ENCODE assay signal across 10 mouse cellular contexts in the genomic region with DNA sequence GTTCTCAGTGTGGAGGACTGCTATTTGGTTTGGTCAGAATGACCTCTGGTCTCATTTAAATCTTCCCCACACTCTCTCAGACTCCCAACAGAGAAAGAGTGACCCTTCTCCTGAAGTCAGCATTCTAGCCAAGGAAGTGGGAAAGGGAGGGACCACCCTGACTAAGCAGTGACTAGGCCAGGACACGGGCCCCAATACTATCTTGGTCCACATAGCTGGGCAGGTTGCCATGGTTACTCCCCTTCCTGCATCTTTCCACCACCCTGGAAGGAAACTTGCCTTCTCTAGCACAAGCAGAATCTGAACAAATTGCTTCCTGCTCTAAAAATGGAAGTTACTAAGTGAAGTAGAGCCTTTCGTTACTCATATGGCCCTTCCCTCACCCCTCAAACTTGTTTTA. TPM values are rescaled to one million over a fixed set of nuclear protein-coding genes. Genes with fewer than 3 reads are reported as not detected.
DNase-seq lines count a peak whose midpoint lies in the region; ATAC-seq and TF ChIP-seq lines count a peak whose summit lies in the region.
"Had no signal": no experiment of that assay in that cellular context is flagged by ENCODE, and none has a peak within 500 bp of the region (broad histone marks: within the 10 kb centered on the region; RNA-seq: fewer than 3 reads in every experiment).

No protein-coding gene starts in this region.

- TF ChIP-seq CTCF in lung, adult 2 months (IDR thresholded peaks at IDR 0.05; ENCODE audit: insufficient read depth, low read length), result no peak
- no peak for TF ChIP-seq CTCF in brain, embryonic 14.5 days (IDR thresholded peaks at IDR 0.05; ENCODE audit: borderline replicate concordance, extremely low read depth, insufficient read depth, insufficient read length)

- intact Hi-C loops in heart, postnatal 25 days (cut with DNase I), result no loop called here

- no peak overlapping the region for H3K9ac ChIP-seq in hindbrain, embryonic 12.5 days
- H3K9ac ChIP-seq: lung, embryonic 15.5 days had no signal

- peak; percentile 61 to 62 for DNase-seq in lung, adult 18-20 months
- no peak for DNase-seq in lung, adult 2 months
- peak; percentile 20 for DNase-seq in brain, embryonic 14.5 days (ENCODE audit: low read depth)
- DNase-seq in heart, postnatal 25 days (ENCODE audit: low spot score), result peak; percentile 64
- DNase-seq in lung, postnatal 36 days, result peak; percentile 78
- no peak for DNase-seq in thymus, adult 18-20 months
- DNase-seq in B cell, adult 2 months, result no peak

- no peak for TF ChIP-seq POLR2A in lung, adult 2 months (IDR thresholded peaks at IDR 0.05; ENCODE audit: borderline replicate concordance, extremely low read depth, low read depth, low read length)
- TF ChIP-seq POLR2A in brain, embryonic 14.5 days (IDR thresholded peaks at IDR 0.05; ENCODE audit: borderline replicate concordance, extremely low read depth, insufficient read depth, insufficient read length, poor library complexity, severe bottlenecking), result no peak

- no peak overlapping the region for H3K4me2 ChIP-seq in hindbrain, embryonic 12.5 days (replicated peaks)
- H3K4me2 ChIP-seq: lung, embryonic 15.5 days had no signal

- H3K27me3 ChIP-seq in hindbrain, embryonic 12.5 days, result peaks cover 8% of the 10 kb centered on the region; the same call in 1 of the 2 replicates
- H3K27me3 ChIP-seq: lung, embryonic 15.5 days had no signal

- no peaks in the 10 kb centered on the region for H3K36me3 ChIP-seq in hindbrain, embryonic 12.5 days
- H3K36me3 ChIP-seq: lung, embryonic 15.5 days had no signal

- H3K27ac ChIP-seq in hindbrain, embryonic 12.5 days, result no peak overlapping the region
- H3K27ac ChIP-seq: lung, embryonic 15.5 days had no signal

- ATAC-seq in hindbrain, embryonic 12.5 days (ENCODE audit: low FRiP score), result no peak

- H3K4me1 ChIP-seq in lung, adult 2 months (ENCODE audit: control insufficient read depth, insufficient read depth, low read length), result peaks cover 2% of the 10 kb centered on the region
- H3K4me1 ChIP-seq in hindbrain, embryonic 12.5 days, result peaks cover 4% of the 10 kb centered on the region; the same call in 1 of the 2 replicates

- H3K4me3 ChIP-seq in lung, adult 2 months (replicated peaks; ENCODE audit: extremely low read depth, low read depth, low read length), result no peak overlapping the region
- H3K4me3 ChIP-seq in hindbrain, embryonic 12.5 days, result no peak overlapping the region
- H3K4me3 ChIP-seq: erythroblast, embryonic 14.5 days; lung, embryonic 15.5 days had no signal

- WGBS in lung, adult 2 months, result 17% methylated on average over 2 of the region's 2 CpGs
- 45% methylated on average over 2 of the region's 2 CpGs for WGBS in hindbrain, embryonic 12.5 days

- H3K9me3 ChIP-seq in hindbrain, embryonic 12.5 days (replicated peaks), result no peaks in the 10 kb centered on the region
- H3K9me3 ChIP-seq: lung, embryonic 15.5 days had no signal

RNA-seq across cellular contexts. Expression of gene C9, which starts 54.5 kb away (rescaled TPM):
- polyA plus RNA-seq in lung, adult 2 months (2012; rRNA removed), result not detected in 2 replicates
- 0.10 TPM in 1 of 2 replicates, not detected in the other for polyA plus RNA-seq in brain, embryonic 14.5 days (2012; rRNA removed)
- not detected for total RNA-seq in heart, postnatal 25 days (2021)
- not detected in 2 replicates for polyA plus RNA-seq in hindbrain, embryonic 12.5 days (2016; fragmentation: Nextera tagmentation; extraction: Ambion mirVana)
- polyA plus RNA-seq: erythroblast, embryonic 14.5 days; lung, embryonic 15.5 days had no signal

Comparison
In these comparisons a context has a peak if more than half of its experiments do, and no peak if none do; other contexts are left out.
1. DNase-seq: peak in lung, adult 18-20 months (2 of 2), brain, embryonic 14.5 days (single experiment), heart, postnatal 25 days (single experiment) and lung, postnatal 36 days (single experiment); none in lung, adult 2 months (single experiment), thymus, adult 18-20 months (0 of 2) and B cell, adult 2 months (0 of 2).